Mouse (Mus musculus) monocyte, adult 5-6 weeks (primary cell): ENCODE data around the gene Auts2. TPM values are rescaled to one million over a fixed set of nuclear protein-coding genes. Genes with fewer than 3 reads are reported as not detected.

Source experiments
- ATAC-seq: fragments of 153-309, 156-312 bp; replicated peaks from 2 replicates; pipeline ENCODE4 v1.8.0; 2017; ENCODE audit warnings: mild to moderate bottlenecking; ENCODE audit not compliant: low TSS enrichment, insufficient number of reproducible peaks, severe bottlenecking, poor library complexity, low FRiP score
- total RNA-seq: library from RNA; stranded (forward); fragments of 200-1000, 200-491, 200-594 nt; gene quantifications from 3 replicates; pipeline ENCODE4 v1.2.3, GENCODE M21; 2017

Gene Auts2
- total RNA-seq, 1 experiment from 2014 or later, result not detected

DNA sequence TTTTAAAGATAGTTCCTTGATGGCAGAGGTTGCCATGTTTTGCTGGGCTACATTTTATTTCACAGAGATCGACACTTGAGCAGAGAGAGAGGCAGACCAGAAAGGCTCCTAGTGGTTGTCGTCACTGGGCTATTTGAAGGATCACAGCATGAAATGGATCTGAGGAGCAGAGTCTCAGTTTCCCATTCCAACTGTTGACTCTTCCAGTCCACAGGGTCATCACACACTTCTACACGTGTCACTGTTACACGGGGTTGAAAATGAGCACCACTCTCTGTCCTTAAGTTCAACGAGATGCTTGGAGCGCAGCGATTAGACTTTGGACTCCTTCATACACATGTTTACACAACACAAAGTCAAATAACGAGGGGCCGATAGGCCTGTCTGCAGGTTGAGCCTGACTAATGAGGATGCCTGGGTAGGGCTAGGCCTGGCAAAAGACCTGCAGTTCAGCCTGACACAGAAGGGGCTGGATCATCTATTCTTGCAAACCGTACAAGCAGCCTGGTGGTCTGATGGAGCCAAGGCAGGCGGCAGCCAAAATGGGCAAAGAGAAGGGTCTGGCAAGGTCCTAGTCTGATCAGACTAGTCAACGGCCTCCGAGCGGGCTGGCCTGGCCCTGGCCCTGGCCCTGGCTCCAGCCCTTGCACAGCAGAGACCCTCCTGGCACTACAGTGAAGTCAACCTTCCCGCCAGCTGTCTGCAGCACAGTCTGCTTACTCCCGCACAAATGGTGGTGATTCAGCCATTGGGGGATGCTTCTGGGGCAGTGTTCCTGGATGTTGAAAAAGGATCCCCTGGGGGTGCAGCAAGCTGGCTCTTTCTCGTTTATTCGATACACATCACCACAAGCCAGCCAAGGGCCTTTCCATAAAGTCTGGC is 969.6 kb downstream of the Auts2 start:
- ATAC-seq, result no peak

DNA sequence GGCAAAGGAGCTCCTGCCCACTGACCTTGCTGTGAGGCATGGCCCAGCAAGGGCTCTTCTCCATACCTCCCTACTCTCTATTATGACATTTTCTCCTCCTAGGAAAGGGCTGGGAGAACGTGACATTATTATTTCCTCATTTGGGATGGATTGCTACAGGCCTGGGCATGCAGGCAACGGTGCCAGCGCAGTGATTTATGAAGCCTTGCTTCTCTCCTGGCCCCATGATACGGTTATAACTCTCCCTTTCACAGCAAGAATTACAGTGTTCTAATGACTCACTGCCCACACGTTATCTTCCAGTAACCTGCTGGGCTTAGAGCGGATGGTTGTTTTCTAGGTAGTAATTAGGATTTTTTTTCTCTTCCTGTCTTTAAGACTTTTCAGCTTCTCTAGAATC is 977.1 kb downstream of the Auts2 start:
- no peak for ATAC-seq

DNA sequence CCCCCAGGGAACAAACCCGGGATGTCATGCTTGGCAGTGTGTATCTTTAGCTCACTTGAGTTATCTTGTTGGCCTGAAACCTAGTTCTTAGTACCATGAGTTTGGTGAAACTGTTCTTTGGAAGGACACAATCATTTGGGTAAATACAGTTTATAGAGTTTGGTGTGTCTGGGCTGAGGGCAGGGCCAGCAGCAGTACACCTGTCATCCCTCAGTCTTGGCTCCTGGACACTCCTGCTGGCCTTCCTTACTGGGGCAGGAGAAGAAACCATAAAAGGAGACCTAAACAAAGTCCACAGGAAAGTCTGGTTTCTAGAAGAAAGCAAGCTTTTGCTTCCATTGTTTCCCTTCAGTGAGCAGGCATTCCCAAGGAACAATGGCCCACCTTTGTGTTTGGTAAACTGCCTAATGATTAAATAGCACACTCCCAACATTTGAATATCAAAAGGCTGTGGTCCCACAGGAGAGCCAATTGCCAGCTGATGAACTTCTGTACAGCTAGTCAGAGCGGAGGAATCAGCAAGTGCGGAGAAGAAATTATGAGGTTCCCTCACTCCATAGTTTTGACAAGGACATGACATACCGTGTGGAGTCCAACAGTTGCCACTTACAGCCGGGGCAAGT is 979.4 kb downstream of the Auts2 start:
- no peak for ATAC-seq

DNA sequence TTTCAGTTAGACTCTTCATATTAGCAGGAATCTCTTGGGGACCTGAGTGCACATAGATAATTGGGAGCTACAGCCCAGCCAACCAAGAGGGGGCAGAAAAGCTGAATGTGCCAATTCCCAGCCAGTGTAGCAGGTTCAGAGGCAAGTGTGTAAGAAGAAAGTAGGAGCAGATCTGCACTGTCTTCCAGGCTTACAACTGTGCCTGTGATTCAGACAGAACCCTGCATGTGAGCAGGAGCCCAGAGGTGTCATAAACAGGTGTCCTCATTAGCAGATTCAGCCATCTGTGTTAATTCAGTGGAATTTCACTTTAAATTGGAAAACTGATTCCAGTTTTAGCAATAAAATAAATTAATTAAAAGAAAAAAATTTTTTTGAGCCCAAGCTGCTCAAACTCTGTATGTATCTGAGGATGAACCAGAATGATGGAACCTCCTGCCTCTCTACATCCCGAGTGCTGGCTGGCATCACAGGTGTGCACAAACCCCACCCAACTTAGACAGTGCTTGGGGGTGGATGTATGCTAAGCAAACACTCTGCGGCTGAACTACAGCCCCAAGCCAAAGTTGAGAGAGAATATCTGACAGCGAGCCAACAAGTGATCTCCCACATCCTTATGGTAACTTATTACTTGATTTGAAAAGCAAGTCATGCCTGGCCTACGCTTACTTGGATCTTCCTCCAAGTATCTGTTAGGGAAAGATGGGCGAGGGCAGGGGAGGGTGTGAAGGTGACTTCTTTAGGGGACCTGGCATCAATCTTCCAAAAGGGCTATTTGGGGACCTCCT is 982.2 kb downstream of the Auts2 start:
- ATAC-seq, result no peak

DNA sequence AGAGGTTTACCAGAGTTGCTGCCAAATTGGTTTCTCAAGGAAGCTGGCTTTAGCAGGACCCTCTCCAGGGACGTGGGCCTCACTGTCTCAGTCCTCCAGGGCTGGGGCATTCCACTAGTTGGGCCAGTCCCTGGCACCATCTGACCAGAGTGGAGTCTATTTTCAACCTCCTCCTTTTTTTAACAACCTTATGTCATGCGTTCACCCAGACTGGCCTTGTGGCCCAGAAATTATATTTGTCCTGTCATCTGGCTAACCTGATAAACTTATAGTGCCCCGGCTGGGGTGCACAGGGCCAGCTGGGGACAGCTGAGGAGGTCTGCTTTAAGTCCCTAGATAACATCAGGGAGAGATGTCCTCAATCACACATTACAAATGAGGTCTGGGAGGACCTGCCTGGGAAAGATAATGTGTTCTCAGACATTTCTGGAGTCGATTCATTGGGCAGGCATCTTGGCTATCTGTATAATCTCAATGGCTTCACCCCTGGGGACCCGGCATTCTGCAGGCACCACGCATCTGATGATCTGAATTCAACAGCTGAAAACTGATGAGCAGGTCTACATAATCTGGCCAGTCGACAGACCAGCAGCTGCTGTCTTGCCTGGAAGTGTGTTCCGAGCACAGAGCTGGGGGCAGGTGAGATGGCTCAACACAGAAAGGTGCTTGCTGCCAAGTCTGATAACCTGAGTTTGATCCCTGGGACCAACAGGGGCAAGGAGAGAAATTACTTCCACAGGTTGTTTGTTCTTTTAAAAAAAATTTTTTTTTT is 984.6 kb downstream of the Auts2 start:
- no peak for ATAC-seq

DNA sequence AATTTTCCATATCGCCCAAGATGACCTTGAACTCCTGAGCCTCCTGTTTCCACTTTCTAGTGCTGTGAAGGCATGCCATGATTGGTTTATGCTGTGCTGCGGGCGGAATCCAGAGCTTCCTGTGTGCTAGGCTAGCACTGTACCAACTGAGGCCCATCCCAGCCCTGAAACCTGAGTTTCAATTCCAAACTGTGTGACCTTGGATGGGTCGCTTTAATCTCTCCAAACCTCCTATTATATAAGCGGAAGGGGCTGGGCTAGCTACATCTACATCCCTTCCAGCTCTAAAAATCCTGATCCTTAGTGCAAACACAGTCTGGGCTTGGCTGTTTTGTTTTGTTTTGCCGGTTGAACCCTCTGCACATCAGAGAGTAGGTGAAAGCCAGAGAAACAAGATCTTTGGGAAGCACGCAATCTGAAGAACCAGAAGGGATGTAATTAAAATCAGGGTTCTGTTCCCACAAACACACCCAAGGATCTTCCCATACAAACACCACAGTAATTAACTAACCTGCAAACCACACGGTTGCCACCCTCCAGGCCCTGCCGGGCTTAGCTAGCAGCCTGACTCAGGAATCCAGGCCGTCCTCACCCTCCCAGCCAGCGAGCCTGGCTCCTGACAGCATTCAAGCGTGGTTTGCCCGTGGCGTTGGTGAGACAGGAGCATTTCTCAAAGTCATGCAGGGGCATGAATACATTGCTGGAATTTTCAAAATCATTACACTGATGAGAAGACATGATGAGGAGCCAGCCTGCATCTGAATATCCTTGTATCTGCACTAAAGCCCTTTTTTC is 985.4 kb downstream of the Auts2 start:
- no peak for ATAC-seq

DNA sequence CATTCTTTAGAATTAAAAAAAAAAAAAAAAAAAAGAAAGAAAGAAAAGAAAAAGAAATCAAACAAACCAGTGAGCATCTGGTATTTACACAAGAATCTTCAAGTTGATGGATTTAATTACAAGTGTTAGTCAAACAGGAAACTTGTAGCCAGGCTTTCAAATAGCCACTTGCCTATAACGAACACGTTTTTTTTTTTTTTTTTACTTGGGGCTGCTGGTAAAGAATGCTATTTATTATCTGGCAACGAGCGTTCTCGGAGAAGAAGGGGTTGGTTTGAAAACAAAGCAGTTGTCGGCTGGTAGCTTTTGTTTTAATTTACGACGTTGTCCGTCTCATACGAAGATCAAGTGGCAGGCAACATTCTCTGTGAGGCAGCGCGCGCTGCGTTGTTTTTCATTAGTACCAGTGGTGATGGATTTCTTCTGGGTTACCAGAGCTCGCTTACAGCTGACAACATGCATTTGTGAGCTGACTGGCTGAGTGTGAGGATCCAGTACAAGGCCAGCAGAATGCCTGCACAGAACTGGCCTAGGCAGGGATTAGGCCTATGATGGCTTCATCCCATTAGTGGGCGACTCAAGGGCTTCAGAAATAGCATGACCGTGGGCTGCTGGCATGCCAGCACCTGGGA is 994.1 kb downstream of the Auts2 start:
- ATAC-seq, result no peak

DNA sequence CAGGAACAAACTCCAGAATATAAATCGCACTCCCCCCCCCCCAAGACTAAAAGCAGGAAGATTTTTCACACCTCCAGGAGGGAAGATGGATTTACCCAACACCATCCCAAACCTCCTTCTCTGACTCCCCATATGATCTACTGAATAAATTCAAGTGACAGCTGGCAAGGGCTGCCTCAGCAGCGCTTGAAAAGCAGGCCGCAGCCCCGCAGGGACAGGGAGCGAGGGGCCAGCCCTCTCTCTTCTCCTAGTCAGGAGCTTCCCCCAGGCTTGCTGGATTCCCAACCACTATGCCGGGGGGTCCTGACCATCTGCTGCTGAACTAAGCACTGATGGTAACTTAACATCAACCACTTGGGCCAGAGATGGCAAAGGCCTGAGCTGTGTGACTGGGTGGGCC is 995.2 kb downstream of the Auts2 start:
- no peak for ATAC-seq

DNA sequence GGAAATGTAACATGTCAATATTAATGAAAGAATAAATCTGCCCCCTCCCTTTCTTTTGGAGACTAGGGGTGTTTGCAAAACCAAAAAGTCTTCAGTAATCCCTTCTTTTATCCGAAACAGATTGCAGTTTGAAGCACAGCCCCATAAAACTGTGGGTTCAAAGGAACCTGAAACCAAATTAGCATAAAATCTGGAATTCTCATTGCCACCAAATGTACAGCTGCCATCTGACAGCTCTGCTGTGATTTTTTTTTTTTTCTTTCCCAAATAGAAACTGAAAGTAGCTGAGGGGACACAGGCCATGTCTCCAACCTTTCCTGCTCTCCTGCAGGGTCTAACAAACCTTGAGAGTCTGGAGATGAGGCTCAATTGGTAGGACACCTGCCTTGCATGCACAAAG is 996.7 kb downstream of the Auts2 start:
- ATAC-seq, result no peak

DNA sequence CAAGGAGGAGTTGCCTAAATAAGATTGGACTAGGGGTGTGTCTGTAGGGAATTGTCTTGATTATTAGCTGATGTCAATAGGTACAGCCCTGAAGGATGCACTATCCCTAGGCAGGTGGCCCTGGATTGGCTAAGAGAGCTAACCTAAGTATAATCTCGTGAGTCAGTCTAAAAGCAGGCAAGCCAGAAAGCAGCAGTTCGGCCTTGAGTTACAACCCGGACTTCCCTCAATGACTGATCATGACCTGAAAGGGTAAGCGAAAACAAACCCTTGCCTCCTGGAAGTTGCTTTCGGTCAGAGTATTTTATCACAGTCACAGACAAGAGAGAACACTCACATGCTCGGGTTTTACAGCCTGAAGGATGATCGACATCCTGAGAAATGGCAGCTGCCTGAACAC is 998.8 kb downstream of the Auts2 start:
- ATAC-seq, result no peak

DNA sequence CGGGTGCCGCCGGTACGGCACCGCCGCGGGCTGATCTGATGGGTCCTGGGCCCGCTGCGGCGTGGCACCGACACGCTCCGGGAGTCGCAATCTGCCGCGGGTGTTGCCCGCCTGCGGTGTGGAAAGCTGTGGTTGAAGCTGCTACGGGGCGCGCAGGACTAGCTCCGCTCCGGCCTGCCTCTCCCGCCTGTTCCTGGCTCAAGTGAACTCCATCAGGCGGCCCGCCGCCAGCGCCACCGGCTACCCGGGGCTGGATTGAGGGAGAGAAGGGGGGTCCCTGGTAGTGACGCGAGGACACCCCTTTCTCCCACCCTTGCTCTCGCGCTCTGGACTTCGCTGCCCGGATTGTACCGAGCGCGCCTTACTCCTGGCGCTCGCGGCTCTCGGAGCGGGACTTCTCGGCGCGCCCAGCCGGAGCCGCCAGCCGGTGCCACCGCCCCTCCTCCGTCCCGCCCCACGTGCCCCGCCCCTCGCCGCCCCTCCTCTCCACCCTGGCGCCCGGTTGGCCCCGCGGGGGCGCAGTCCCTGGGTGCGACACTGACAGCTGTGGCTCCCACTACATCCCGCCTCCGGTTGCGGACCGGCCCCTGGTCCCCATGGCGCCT is 1004.7 kb downstream of the Auts2 start:
- ATAC-seq, result no peak

DNA sequence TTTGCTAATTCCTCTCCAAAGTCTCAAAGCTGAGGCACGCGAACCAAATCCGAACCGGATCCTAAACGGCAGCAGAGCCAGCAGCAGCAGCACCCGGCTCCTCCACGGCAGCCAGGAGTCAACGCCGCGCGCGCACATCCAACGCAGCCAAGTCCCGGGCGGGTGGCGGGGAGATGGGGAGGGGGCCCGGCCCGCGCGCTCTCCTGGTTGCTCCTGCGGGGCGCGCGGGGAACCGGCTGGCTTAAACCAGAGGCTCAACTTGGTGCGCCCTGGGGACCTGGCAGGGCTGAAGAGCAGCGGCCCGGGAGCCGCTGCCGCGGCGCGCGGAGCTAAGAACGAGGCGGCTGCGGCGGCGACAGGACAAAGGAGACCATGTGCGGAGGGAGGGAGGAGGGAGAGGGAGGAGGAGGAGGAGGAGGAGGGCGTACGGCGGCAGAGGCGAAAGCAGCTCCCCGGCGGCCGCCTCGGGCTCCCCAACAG is 1005.3 kb downstream of the Auts2 start:
- ATAC-seq, result no peak

DNA sequence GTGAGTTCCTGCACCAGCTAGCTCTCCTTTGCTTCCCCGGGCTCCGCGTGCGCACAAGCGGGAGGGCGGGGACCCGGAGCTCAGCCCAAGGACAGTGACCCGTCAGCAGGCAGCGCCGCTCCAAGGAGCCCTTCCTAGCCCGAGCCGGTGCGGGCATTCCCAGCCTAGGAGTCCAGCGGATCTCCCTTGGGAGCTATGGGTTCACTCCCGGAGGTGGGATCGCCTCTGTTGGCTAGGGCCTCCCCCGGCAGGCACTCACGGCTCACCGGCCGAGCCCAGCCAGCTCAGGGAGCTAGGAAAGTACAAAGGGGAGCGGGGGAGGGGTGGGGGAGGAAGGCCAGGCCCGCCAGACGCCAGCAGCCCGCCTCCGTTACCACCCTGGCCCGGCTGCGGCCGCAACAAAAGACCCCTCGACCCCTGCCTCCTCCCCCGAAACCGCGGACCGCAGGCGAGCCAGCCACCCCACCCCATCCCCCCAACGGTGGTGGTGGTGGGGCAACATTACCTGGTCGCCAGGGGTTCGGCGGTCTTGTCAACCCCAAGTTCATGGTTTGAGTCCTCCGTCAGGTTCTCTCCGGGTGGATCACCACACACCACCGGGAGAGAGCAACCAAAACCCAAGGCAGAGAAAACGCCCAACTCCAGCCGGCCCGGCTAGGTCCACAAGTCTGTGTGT is 1005.9 kb downstream of the Auts2 start:
- ATAC-seq, result no peak

DNA sequence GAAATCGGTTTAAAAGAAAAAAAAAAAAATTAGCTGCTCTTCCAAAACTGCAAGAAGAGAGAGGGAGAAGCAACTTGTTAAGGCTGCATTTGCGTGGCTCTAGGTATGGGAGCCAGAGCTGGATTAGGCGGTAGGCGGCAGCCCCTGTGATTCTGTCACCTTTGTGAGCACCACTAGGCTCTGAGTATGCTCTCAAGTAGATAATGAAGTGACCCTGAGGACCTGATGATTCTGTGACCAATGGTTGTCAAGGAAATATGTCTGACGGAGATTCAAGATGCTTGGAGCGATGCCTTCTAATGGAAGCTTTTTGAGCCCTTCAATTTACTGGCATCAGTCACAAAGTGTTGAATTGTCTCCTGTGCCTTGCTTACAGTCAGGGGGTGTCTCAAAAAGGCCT is 1007.4 kb downstream of the Auts2 start:
- no peak for ATAC-seq

DNA sequence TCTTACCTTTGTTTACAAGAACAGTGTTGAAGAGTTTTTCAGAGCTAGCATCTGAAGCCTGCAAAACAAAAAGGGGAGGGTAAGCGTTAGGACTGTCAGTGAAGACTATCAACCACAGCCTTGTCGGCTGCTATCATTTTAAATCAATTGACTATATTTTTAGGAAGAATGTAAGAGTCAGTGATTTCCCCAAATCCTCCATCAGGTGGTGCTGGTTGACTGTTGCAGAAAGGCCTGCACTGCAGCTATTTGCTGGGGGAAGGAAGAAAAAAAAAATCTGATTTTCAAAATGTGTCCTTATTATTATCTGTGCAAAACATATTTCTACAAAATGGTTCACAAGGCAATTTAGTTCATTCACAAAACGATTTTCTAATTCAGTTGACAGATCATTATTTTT is 1009.3 kb downstream of the Auts2 start:
- no peak for ATAC-seq

DNA sequence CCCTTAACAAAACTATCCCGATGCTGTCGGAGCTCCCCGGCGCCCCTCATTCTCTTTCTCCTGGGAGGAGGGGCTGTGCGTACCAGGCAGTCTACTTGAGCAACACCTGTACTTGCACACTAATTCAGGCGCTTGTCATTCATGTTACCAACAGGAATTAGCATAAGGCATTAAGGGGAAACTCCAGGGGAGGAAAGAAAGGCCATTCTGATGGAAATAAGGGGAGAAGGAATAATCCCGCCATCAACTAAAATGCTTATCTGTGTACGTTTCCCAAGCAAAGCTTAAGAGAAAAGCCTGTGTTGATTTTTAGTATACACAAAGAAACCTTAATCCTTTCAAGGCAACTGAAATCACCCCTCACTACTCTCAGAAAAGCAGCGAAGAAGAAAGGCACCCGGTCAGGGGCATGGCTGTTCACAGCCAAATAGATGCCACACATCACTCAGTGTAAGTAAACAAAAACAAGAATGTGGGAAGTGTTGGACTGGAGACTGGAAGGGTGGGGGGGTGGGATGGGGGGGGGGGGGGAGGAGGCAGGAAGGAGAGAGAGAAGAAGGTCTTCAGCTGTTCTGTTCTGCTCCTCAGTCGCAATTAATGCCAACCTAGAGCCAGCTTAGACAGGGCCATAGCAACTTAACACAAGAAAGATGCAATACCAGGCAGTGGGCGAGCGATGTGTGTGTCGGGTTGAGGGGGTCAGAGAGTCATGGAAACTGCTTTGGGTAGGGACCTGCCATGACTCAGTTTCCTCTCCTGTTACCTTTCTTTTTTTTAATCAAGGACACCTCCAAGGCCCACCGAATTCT is 1011.2 kb downstream of the Auts2 start:
- ATAC-seq, result no peak
